Mouse (Mus musculus) cerebellum, adult 8-10 months (tissue): ENCODE data around the gene Vwf.

ENCODE experiments used
- DNase-seq: peaks from one replicate; pipeline ENCODE4 v3.0.0; 2022

The Vwf gene

DNA sequence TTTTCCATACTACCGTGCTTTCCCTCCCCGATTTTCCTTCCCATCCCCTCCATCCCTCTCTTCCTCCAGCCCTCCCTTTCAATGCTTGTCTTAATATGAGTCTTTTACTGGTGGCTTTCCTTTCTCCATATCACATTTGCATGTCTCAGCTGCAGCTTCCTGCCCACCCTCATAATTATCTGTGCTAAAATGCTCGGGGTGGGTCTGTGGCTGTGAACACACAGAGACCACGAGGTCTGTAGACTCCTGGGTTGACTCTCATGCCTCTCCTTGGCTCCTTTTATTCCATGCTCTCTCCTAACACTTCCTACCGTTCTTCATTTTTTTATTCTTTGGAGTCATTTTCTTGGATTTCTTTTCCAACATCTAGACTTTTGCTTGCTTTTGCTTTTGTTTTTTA is 3.6 kb downstream of the Vwf start:
- DNase-seq = no peak

DNA sequence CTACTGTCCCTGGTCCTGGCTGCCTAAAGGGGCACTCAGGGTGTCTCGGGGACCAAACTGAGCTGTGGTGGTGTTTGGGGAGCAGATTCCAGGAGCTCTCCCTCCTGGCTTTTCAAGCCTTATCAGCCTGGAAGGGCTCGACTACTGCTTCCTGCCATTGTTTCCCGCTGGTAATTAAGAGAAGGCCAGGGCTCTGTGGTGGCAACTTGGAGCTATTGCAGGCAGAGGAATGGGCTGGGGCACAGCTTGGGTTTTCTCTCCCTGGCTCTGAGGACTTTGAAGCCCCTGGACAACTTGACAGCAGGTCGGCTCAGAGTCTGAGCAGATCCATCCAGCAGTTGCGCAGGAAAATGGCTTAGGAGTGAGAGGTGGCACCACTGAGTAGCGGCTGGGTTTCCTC is 6.2 kb downstream of the Vwf start:
- no peak for DNase-seq

DNA sequence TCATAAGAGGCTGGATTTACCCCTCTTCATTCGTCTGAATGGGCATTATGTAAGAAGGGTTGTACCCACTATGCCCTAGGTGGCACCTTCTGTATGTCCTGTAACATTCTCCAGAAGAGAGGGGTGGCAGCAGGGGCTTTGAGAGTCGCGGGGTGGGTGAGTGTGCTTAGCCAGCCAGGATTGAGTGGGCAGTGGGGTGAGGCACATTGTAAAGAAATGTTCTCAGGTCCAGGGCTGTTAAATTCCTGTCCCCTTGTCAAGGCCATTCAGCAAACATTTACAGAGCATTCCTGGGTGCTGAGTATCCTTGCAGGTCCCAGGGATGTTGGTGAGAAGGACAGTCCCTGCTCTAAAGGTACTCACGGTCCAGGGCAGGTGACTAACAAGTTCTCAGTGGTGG is 7.0 kb downstream of the Vwf start:
- no peak for DNase-seq

DNA sequence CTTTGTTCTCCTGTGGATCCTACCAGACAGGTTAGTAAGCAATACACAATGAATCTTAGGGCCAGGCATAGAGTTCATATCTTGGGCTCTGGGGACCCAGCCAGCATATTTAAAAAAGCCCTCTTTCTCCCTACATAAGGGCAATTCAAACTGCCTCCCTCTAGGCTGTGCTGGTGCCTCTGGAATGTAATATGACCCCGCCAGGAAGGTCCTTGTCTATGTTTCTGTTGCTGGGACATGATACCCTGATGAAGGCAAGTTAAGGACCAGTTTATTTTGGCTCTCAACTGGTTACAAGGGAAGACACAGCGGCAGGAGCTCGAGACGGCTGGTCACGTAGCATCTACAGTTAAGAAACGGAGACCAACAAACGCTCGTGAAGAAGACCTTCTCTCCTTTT is 12.3 kb downstream of the Vwf start:
- DNase-seq = no peak

DNA sequence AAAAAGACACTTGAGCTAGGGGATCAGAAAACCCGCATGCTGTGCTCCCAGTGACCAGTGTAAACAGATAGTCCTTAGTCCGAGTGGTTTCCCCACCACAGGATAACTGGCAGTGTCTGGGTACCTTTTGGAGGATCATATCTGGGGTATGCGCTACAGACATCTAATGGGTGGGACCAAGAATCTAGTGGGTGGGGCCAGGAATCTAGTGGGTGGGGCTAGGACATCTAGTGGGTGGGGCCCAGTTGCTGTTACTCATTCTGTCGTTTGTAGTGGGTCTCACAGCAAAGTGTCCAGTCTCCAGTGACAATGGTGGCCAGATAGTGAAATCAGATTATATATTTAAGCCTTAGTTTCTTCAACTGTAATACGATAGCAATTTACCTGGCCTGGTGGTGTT is 14.5 kb downstream of the Vwf start:
- no peak for DNase-seq

DNA sequence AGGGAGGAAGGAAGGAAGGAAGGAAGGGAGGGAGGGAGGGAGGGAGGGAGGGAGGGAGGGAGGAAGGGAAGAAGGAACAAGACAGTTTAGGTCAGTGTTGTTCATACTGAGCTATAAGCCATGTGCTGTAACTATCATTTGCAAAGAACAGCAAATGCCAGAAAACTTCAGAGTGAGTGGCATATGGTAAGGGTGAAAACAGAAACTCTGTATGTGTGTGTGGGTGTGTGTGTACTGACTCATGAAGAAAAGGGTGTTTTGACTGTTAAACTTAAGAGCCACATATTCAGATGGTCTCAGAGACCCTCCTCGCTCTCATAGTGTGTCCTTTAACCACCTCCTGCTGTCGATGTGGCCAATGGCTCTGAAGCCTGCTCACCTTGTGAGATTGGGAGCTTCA is 14.9 kb downstream of the Vwf start:
- DNase-seq = no peak

DNA sequence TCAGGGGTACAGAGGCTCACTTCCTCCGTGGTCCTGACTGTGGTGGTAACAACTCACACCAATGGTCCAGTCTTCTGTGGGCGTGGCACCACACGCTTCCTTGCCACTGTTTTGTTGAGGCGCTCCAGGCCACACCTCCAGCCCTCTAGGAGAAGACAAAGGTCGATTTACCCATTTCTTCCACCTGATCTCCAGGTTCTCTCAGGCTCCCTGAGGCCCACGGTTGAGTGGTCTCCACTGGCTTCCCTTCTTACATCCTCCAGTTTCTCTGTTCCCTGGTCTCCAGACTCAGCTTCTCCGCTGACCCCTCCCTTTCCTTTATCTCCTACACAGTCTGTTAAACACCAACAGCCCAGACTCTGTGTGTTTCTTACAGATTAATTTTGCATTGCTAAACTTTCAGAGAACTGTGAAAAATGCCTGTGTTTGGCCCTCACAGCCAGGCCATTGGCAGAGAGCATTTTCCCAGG is 18.3 kb downstream of the Vwf start:
- DNase-seq = no peak

DNA sequence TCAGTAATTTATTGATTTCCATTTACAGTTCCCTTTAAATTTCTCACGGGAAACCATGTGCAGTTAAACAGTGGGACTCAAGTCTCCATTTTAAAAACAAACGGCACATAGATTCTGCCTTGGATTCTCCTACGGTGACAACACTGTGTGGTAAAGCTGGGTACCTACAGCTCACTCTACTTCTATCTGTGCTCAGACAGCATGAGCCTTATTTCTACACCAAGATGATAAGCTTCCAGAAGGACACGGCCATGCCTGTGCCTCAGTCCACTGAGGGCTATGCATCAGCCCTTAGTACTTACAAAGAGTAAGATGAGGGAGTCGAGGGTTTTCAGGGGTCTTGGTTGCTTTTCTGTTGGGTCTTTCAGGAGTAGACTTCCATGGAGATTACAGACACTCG is 18.8 kb downstream of the Vwf start:
- DNase-seq = no peak

DNA sequence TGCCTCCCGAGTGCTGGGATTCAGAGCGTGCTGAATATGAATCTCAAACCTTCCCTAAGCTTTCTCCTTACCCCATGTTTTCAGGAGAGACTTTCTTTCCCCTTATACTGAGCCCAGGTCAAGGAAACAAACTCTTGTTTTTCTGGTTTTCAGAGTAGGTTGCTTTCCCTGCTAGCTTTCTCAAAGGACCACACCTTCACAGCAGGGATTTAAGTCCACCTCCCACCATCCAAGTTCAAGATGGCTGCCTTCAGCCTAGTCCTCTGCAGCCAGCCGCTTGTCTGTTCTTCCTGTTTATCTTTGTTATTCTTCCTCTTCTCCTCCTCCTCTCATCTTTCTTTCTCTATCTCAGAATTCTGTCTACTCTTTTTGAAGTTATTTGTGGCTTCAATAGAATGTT is 20.1 kb downstream of the Vwf start:
- no peak for DNase-seq

DNA sequence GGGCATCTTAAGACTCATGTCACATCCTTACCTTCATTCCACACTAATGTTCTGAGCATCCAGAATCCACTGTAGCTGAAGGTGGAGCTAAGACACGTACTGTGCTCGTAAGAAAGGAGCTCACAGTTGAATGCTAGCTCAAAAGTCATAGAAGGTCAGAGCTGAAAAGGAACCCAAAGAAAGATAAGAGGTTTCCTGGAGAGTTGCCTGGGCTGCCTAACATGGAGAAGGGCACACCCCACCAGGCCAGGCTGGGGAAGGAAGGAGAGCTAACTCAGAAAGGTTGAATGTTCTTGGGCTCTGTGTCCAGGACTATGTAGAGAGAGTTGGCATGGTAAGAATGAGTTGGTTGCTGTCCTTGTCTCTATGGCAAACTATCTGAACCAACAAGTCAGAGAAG is 21.8 kb downstream of the Vwf start:
- no peak for DNase-seq

DNA sequence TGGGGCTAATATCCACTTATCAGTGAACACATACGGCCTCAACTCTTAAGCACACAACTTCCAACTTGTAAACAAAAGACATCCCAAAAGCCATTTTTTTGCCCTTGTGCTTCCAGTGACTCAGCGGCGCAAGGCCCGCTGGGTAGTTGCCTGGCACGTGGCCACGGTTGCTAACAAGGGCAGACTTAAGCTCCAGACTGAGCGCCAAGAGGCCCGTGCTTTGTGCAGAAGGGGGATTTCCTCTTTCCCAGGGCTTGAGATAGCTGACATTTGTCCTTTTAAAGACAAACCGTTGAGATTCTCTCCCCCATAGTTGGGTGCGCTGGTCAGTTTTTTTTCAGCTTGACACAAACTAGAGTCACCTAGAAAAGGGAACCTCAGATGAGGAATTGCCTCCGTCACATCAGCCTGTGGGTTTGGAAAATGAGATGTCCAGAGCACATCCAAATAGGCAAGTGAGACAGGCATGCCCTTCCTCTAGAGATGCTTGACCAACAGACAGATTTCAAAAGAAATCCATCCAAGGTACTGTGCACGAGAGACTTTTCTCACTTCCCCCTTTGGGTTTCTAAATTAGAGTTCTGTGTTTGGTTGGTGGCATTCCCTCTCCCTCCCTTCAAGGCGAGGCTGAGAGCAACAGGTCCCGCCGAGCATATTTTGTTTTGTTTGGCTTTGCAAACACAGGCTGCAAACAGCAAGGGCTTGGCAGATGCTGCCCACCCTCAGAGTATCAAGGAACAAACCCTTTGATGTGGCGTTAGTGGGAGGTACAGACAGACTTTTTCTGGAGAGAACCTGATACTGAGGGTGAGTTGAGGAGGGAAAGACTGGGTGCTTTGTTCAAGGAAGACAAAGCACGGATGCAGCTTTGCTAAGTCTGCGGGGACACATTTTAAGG is 26.0 kb downstream of the Vwf start:
- DNase-seq = peak; percentile 37

DNA sequence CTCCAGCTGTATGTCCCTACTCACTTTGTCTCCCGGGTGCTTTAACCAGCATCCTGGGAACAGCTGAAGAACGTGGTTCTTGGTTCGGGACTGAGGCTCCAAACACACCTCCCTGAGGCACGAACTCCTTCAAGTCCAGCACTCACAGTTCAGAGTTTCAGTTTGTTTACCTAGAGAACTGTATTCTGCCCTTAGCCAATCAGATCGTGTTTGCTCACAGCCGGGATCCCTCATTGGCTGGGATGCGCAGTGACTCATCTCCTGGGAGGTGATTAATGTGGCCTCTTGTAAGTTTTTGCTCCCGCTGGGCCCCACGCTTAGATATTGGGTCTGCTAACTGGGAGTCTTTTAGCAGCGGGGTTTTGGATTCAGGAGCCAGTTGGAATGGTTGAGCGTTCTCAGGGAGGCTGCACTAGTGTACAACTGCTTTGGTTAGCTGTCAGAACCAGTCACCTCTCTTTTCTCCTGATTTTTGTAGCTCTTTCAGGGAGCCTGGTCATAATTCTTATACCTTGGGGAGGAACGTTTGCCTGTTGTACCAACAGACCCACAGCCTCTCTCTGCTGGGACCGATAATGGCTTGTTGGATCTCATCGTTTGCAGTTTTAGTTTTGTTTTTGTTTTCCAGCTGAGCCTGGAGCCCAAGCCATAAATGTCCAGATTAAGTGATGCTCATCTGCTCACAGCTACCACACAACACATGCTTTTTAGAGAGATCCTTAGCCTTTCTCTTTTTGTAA is 26.8 kb downstream of the Vwf start:
- DNase-seq = no peak

DNA sequence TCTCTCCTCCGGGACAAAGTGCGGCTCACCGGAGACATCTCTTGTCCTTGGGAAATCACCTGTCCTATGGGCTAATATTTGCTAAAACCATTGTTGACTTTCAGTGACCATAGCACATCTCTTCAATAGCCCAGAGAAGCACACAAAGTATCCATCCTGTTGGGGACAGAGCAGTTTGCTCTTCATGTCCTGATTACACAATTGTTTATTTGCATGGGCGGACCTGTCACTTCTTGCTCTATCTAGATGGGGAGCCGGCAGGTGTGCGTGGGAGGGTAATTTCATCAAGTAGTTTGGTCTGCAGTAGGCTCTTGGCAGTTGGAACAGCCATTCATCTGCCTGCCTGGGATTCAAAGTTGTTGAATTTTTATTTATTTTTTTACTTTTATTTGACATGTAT is 28.5 kb downstream of the Vwf start:
- DNase-seq = no peak

DNA sequence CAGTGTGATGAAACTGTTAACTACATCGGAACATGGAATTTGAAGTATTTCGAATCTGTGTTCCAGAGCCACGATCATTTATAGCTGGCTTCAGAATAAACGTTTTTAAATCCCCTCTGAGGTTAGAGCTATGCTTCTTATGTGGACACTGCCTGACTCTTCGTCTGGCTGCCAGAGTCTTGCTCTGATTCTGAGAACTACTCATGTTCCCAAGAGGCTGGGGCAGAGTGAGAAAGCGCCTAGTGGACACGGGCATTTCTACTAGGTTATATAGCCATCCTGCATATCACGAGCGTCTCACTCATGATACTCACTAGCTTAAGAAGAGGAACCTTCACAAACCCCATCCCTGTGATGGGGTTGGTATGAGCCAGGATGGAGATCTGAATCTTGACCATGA is 30.7 kb downstream of the Vwf start:
- no peak for DNase-seq

DNA sequence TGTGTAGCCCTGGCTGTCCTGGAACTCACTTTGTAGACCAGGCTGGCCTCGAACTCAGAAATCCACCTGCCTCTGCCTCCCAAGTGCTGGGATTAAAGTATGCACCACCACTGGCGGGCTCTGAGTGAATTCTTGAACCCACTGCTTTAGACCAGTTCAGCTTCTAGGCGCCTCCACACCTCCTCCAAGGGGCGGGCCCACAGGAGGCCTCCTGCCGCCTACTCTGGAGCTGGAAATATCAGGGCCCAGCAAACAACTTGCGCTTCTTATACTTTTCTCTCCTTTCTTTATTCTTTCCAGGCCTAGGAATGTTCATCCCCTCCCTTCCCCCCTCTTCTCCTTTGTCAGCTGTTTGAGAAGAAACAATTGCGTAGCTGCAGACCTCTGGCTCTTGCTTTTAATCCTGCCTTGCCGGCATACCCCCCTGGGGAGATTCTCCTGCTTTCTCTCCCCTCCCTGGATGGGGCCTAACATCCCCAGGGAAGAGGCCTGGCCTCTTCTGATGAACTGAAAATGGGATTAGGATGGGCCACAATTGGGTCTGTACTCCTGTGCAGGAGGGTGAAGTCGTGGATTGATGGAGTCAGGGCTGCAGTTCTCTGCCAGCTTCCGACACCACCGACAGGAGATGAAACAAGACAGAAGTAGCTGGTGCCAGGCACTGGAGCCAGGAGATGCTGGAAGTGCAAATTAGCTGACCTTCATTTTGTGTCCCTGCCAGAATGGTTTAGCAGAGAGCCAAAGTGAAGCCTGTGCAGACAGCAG is 31.5 kb downstream of the Vwf start:
- peak; percentile 77 for DNase-seq

DNA sequence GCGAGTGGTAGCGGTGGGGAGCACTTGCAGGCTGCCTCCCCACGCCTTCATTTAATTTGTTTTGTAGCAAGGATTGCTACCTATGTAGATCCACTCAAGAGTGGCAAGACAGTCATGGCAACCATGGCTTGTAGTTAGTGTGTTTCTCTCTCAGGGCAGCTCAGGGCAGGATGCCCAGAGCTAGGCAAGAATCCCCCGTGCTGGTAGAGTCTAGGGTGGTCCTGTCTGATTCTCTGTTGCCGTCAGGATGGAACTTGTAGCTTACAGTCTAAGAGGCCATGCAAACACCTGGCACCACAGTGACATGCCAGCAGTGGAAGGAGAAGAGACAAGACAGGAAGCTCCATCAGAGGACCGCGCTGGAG is 32.1 kb downstream of the Vwf start:
- DNase-seq = no peak

DNA sequence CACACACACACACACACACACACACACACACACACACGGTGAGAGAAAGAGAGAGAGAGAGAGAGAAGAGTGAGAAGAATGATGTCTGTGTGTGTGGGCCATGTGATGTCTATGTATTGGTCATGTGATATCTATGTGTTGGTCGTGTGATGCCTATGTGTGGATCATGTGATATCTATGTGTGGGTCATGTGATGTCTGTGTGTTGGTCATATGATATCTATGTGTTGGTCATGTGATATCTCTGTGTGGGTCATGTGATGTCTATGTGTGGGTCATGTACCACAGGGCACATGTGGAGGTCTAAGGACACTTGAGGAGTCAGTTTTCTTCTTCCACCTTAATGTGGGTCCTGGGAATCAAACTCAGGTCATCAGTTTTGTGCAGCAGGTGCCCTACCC is 33.3 kb downstream of the Vwf start:
- no peak for DNase-seq

DNA sequence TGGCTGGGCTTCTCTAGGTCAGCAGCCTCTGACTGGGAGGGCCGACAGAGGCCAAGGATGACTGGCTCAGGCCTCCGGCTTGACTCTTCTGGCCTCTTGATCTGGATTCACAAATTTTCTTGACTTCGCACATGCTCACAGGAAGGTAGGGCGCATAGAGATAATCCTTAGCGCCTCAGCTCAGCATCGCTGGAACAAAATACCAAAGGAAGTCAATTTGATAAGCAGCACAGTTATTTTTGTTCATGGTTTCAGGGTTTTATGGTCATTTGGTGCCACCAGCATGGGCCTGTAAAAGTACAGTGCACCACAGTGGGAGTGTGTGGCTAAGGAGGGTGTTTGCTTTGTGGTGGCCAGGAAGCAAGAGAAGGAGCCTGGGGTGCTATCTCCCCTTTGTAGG is 37.1 kb downstream of the Vwf start:
- DNase-seq = no peak

DNA sequence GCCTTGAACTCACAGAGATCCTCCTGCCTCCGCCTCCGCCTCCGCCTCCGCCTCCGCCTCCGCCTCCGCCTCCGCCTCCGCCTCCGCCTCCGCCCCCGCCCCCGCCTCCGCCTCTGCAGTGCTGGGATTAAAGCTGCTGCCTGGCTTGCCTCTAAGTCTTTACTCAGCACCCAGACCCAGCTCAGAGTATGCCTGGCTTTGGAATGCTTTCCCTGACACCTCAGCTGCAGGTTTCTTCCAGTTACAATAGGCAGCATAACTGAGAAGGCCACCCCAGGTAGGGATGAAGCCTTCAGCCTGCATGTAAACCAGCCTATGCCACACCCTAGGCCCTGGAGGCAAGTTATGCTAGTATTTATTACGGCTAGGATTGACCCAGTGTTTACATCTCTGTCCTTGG is 37.7 kb downstream of the Vwf start:
- no peak for DNase-seq

DNA sequence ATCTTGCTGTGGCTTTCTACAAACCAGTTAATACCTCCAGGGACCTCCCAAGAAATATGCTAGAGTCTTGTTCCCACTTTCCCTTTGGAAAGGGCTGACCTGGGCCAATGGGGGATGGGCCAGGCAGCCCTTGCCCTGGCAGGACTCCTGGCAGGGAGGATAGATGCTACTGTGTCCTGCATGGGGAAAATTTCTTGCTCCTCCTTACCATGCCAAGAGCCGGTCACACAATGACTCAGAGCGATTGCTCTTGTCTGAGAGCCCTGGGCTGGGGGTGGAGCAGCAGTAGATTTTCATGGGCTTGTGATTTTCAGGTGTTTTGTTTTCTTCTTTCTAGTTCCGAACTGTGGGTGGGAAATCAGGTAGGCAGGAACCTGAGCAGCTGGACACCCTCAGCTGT is 39.0 kb downstream of the Vwf start:
- no peak for DNase-seq

DNA sequence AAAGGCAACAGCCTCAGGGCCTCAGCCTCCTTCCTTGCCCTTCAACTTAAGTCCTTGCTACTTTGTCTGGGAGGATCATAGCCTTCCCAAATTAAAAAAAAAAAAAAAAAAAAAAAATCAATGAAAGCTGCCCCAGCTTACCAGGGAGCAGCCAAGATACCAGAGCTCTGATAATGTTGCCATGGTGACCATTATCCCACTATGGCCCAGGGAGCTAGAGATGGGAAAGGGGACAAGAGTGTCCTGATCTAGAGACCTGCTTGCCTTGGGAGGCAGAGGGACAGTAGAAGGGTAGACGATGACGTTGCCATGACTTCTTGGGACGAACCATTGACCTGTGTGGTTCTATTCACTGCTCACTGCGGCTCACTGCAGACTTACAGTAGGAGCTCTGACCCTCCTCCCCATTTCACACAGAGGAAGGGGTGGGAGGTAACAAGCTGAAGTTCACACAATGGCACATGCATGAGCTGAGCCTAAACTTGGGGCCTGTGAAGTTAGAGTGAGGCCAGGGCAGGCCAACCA is 39.5 kb downstream of the Vwf start:
- no peak for DNase-seq

DNA sequence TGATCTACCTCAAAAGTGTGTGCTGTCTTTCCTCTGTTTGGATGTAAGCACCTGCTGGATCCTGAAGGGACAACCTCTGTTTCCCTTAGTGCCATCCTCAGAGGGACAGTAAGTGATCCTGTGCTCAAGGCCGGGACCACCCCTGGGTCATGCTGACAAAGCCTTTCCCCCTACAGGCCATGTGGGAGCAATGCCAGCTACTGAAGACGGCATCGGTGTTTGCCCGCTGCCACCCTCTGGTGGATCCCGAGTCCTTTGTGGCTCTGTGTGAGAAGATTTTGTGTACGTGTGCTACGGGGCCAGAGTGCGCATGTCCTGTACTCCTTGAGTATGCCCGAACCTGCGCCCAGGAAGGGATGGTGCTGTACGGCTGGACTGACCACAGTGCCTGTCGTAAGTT is 41.7 kb downstream of the Vwf start:
- no peak for DNase-seq

DNA sequence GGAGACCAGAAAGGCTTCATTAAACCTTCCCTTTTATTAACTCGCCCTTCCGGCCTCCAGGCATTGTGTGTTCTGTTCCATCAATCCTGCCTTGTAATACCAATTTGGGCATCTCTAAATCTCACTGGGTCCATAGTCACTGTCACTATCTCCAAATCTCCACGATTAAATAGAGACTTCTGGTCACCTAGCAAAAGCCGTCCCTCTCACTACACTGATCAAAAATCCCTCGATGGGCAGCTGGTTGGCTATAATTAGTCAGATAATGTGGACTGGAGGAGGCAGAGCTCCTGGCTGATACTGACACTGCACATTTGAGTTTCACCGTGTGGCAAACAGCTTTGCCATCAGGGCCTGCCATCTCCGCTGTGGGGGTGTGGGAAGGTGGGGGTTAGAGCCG is 42.5 kb downstream of the Vwf start:
- DNase-seq = no peak

DNA sequence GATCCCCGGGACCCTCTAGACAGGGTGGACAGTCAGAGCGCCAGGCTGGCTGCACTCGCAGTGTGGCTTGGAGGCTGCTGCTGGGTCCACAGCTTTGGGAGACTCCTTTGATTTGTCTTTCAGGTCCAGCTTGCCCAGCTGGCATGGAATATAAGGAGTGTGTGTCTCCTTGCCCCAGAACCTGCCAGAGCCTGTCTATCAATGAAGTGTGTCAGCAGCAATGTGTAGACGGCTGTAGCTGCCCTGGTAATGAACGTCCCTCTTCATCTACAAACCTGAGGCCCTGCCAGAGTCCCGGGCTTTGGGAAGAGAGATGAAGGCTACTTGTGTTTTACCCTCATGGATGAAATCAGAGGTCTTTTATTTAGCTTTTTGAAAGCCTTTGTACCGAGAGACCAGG is 43.5 kb downstream of the Vwf start:
- DNase-seq = no peak
